Mouse (Mus musculus) left cerebral cortex, postnatal 36 days (tissue): ENCODE measurements at regions not wholly inside any gene's neighbourhood (a gene's known extent, or its start where the extent isn't known, plus 50 kb on each side); places are given as distances from the start of the nearest gene placed in this dataset.
A peak's percentile ranks its signal among the peaks of the same experiment; 100 is the strongest.

Experiments used
- DNase-seq, 2 experiments: peaks; one replicate each; pipeline ENCODE4 v3.0.0; 2021 to 2022; ENCODE audit warnings: low spot score in 2 of 2, mixed read lengths in 1 of 2
- intact Hi-C: fragments of 180-260 bp; cut with DNase I; formaldehyde crosslinking; loops from one replicate; pipeline ENCODE4 v1.15.1; 2025

DNA sequence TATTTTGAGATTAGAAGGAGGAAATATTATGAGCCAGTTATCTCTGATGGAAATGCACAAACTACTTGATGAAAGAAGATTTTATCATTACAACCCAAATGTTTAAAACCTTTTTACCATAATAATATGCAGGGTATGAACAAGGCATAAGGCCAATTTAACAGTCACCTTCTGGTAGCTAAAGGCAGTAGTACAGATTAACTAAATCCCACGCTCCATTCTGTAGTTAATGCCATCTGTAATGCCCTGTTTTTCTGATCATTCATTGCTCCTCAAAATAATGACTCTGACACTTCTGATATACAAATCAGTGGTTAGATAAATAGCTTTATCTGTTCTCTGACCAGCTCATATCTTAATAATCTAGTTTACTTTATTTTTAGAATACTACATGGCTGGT is 987.8 kb downstream of the Pcdh7 start:
- no peak for DNase-seq
- intact Hi-C loops = no loop called here

DNA sequence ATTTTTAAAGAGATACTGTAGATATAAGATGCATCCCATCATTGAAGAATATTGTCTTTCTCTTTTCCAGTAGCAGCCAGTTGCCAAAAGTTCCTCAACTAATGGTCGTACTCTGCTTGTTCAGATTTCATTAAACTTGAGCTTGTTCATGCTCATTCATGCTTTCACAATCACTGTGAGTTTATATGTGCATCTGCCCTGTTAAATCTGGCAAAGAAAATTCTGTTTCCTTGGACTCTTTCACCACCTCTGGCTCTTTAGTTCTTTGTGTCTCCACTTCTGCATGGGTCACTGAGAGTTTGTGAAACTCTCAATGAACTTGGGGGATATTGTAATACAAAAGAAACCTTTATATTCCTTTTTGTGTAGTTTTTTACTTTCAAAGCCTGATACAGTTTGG is 994.6 kb downstream of the Pcdh7 start:
- DNase-seq = no peak
- intact Hi-C loops = no loop called here

DNA sequence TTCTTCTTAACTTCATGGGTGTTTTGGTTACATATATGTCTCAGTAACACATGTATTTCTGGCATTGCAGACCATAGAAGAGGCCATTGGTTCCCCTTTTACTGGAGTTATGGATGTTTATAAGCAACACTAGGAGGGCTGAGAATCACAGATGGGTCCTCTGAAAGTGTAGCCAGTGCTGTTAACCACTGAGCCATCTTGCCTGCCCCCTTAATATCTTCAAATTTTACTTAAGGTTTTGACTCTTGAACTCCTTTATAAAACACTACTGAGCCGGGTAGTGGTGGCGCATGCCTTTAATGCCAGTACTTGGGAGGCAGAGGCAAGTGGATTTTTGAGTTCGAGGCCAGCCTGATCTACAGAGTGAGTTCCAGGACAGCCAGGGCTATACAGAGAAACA is 1015.6 kb downstream of the Pcdh7 start:
- no peak for DNase-seq
- intact Hi-C loops = loop anchor here (10.0 kb wide), 1 partner anchor 699 kb away; no protein-coding TSS in a partner anchor

DNA sequence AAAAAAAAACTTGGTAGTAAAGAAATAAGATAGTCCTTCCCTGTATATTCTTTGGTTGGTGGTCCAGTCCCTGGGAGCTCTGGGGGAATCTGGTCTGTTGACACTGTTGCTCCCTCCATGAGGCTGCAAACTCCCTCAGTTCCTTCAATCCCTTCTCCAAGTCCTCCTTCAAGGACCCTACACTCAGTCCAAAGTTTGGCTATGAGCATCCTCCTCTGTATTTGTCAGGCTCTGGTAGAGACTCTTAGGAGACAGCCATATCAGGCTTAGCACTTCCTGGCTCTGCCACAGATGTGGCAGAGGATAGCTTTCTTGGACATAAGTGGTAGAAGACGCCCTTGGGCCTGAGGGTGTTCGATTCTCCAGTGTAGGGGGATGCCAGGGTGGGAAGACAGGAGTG is 1016.2 kb downstream of the Pcdh7 start:
- DNase-seq = no peak
- intact Hi-C loops = loop anchor here (10.0 kb wide), 1 partner anchor 699 kb away; no protein-coding TSS in a partner anchor

DNA sequence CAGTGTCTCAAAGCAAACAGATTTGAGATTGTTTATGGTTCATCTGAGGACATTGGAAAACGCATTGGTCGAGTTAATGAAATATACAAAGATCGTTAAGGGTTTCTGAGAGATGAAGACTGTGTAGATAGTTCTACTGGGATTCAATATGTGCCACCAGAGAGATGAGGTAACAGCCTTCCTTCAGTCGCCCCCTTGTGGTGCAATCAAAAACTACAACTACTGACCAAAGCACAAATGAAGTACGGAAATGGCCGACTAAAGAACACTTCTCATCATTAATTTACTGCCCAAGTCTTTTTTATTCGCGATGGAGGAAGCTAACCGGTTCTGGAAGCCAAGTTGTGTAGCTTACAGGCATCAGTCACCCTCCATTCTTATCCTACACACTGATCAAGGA is 1018.8 kb downstream of the Pcdh7 start:
- intact Hi-C loops = loop anchor here (5.0 to 10.0 kb wide), 2 partner anchors 702 to 1019 kb away; partner anchors contain the start of gene Pcdh7

DNA sequence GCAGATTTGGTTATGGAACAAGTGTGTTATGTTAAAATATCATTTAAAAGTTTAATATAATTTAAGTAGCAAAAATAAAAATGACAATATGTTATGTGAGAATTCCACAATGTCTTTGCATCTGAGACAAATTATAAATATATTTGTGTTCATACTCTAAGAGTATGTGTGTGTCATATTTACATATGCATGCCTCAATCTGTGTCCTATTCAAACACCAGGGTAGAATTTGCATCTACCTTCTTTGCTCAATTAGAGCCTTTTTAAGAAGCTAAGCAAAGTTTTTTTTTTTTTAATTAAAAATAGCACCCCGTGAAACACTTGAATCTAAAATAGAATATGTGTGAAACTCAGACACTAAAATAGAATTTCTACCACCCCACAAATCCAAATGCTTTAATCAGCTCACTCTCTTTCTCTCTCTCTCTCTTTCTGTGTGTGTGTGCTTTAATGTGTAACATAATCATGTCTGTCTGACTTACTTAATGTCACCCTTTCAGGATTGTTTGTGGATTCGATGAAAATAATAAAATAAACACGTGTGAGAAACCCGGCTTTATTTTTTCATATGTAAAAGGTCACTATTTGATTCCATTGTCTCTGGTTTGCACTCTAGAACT is 1019.6 kb downstream of the Pcdh7 start:
- intact Hi-C loops = loop anchor here (5.0 to 10.0 kb wide), 2 partner anchors 703 to 1020 kb away; partner anchors contain the start of gene Pcdh7
- DNase-seq = no peak

More for the DNA sequence above, 1018.8 kb downstream of the Pcdh7 start:
- DNase-seq = peak; percentile 31 to 62

DNA sequence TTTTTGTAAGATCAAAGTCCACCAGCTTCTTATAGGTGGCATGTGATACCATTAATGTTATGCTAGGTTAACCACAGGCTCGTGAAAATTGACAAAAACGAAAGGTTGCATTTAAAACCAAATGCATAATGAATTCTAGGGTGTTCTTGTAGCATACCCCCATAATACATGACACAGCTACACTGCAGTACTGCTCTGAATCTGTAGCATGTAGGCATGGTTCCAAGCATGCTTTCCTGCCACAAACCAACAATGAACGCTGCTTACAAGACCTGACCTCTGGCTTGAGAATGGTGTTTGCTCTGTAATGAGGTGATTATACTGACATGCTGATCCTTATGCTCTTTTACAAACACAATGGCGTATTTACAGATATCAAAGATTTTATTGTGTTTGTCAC is 1020.3 kb downstream of the Pcdh7 start:
- DNase-seq = no peak
- intact Hi-C loops = loop anchor here (5.0 to 10.0 kb wide), 2 partner anchors 703 to 1021 kb away; partner anchors contain the start of gene Pcdh7

DNA sequence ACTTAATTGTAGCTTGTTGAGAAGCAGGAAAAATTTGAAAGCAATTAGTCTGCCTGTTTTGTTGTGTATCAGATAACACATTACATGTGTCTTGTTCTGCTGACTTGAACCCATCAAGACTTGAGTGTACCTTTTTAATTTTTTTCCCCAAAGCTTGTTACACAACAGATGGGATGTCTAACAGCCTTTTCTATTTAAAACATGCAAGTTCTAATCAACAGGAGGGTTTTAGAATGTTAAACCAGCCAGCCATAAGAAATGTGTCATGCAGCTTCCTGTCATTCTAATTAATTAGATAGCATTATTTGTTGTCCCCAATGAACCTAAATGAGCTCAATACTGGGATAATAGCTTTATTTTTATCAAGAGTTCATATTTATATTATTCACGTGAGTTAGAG is 1023.0 kb downstream of the Pcdh7 start:
- intact Hi-C loops = no loop called here
- no peak for DNase-seq

DNA sequence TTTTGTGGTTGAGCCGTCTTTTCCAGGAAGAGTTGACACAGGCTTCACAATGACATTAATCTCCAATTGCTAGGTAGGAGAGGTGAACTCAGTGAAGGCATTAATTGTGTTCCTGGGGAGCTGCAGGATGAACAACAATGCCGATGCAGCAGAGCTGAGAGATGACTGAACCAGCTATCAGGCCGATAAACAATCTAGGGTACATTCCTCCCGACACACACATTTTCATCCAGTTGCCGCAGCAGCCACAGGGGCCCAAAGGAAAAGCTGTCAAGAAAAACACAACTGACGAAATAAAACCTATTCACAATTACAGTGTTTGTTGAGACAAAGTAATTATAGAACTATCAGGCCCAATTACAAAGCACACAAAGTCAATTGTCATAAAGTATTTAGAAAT is 1029.9 kb downstream of the Pcdh7 start:
- intact Hi-C loops = no loop called here
- no peak for DNase-seq

DNA sequence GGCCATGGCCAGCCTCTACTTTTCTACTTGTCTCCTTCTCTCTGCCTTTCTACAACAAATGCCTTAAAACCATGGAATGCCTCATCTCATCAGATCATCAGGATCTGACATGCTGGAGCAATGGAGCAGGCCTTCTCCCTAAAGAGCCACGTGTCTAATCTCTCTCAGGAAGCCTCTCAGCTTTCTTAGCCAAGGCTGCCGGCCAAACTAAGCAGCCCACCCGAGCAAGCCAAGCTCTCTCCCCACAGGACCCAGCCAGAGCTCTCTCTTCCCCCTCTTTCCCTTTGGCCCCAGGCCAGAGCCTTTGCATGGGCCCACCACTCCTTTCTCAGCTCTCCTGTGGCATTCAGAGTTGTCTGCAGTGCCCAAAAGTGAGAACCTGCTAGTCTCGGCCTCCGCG is 1034.0 kb downstream of the Pcdh7 start:
- DNase-seq = no peak
- intact Hi-C loops = no loop called here
